Mouse (Mus musculus) MEL (cell line): ENCODE results near the gene Dmpk. TPM values are rescaled to one million over a fixed set of nuclear protein-coding genes. Genes with fewer than 3 reads are reported as not detected.

Experiments used
- DNase-seq: peaks from one replicate; pipeline ENCODE4 v3.0.0; 2011; ENCODE audit warnings: low read depth, low spot score
- H3K27ac ChIP-seq: 2 replicates; pipeline ENCODE4 v1.5.1; 2012; ENCODE audit warnings: low read depth, mild to moderate bottlenecking, control low read depth, low read length, moderate library complexity; ENCODE audit not compliant: control insufficient read depth
- H3K27me3 ChIP-seq, 2 experiments: fragments of 150-350 bp in 1 of 2; sonication (generic) in 1 of 2; 2 replicates each; pipeline ENCODE4 v1.6.1; 2012; ENCODE audit warnings: low read length in 2 of 2, mild to moderate bottlenecking in 2 of 2, improper control_type of control experiment in 1 of 2, moderate library complexity in 1 of 2; ENCODE audit not compliant: insufficient read depth in 2 of 2, control insufficient read depth in 1 of 2
- H3K36me3 ChIP-seq, 2 experiments: 2 replicates each; pipeline ENCODE4 v1.6.1; 2012 to 2014; ENCODE audit warnings: low read length in 2 of 2, improper control_type of control experiment in 1 of 2, inconsistent platforms in 1 of 2, mild to moderate bottlenecking in 1 of 2; ENCODE audit not compliant: insufficient read depth in 2 of 2, control insufficient read depth in 1 of 2
- H3K4me1 ChIP-seq, 2 experiments: fragments of 150-350 bp in 1 of 2; sonication (generic) in 1 of 2; 2 replicates each; pipeline ENCODE4 v1.6.1; 2012; ENCODE audit warnings: low read length in 2 of 2, improper control_type of control experiment in 1 of 2, mild to moderate bottlenecking in 1 of 2; ENCODE audit not compliant: insufficient read depth in 2 of 2, control insufficient read depth in 1 of 2
- H3K4me3 ChIP-seq, 2 experiments: fragments of 150-350 bp in 1 of 2; sonication (generic) in 1 of 2; 2 replicates each; pipeline ENCODE4 v1.5.1; 2012; ENCODE audit warnings: low read depth in 2 of 2, low read length in 2 of 2, mild to moderate bottlenecking in 2 of 2, moderate library complexity in 2 of 2, control low read depth in 1 of 2, improper control_type of control experiment in 1 of 2; ENCODE audit not compliant: control insufficient read depth in 1 of 2, insufficient read depth in 1 of 2
- H3K79me2 ChIP-seq: 2 replicates; pipeline ENCODE4 v1.6.1; 2012; ENCODE audit warnings: mild to moderate bottlenecking, low read length, moderate library complexity; ENCODE audit not compliant: control insufficient read depth, poor library complexity, insufficient read depth
- H3K9ac ChIP-seq: 2 replicates; pipeline ENCODE4 v1.6.1; 2012; ENCODE audit warnings: low read depth, mild to moderate bottlenecking, control low read depth, low read length, moderate library complexity; ENCODE audit not compliant: control insufficient read depth, poor library complexity, severe bottlenecking
- H3K9me3 ChIP-seq: fragments of 150-350 bp; sonication (generic); replicated peaks from 2 replicates; pipeline ENCODE4 v1.6.1; 2012; ENCODE audit warnings: mild to moderate bottlenecking, low read length, improper control_type of control experiment, moderate library complexity; ENCODE audit not compliant: insufficient read depth
- CHD1 ChIP-seq: IDR thresholded peaks from 2 replicates; pipeline ENCODE4 v1.6.1; 2012; ENCODE audit warnings: low read depth, mild to moderate bottlenecking, inconsistent platforms, low read length, improper control_type of control experiment
- CTCF ChIP-seq, 3 experiments: IDR thresholded peaks in 2 of 3; conservative IDR thresholded peaks in 1 of 3; 2 replicates each; pipeline ENCODE4 v1.5.1; 2011 to 2012; ENCODE audit warnings: low read length in 3 of 3, low read depth in 2 of 3, mild to moderate bottlenecking in 2 of 3, improper control_type of control experiment in 1 of 3, inconsistent platforms in 1 of 3, mixed read lengths in 1 of 3, moderate library complexity in 1 of 3; ENCODE audit not compliant: control insufficient read depth in 1 of 3, insufficient read depth in 1 of 3, poor library complexity in 1 of 3, severe bottlenecking in 1 of 3
- ELF1 ChIP-seq: IDR thresholded peaks from 2 replicates; pipeline ENCODE4 v1.6.1; 2014; ENCODE audit warnings: low read depth, mild to moderate bottlenecking, inconsistent platforms, low read length, improper control_type of control experiment, moderate library complexity
- GATA1 ChIP-seq: IDR thresholded peaks from 2 replicates; pipeline ENCODE4 v1.6.1; 2011; ENCODE audit warnings: low read depth, low read length, improper control_type of control experiment
- HCFC1 ChIP-seq: IDR thresholded peaks from 2 replicates; pipeline ENCODE4 v1.6.1; 2012; ENCODE audit warnings: low read depth, mild to moderate bottlenecking, inconsistent platforms, low read length, improper control_type of control experiment, moderate library complexity
- MEF2A ChIP-seq: IDR thresholded peaks from 2 replicates; pipeline ENCODE4 v1.6.1; 2014; ENCODE audit warnings: low read depth, mild to moderate bottlenecking, inconsistent platforms, low read length, improper control_type of control experiment; ENCODE audit not compliant: poor library complexity, insufficient replicate concordance, severe bottlenecking; ENCODE audit errors: extremely low read depth
- MYB ChIP-seq: IDR thresholded peaks from 2 replicates; pipeline ENCODE4 v1.6.1; 2011; ENCODE audit warnings: mild to moderate bottlenecking, low read depth, low read length, improper control_type of control experiment
- MYC ChIP-seq: IDR thresholded peaks from 2 replicates; pipeline ENCODE4 v1.6.1; 2011; ENCODE audit warnings: low read depth, mild to moderate bottlenecking, low read length, improper control_type of control experiment, moderate library complexity
- NELFE ChIP-seq: IDR thresholded peaks from 2 replicates; pipeline ENCODE4 v1.6.1; 2011; ENCODE audit warnings: low read depth, low read length, improper control_type of control experiment
- RCOR1 ChIP-seq: IDR thresholded peaks from 2 replicates; pipeline ENCODE4 v1.6.1; 2012; ENCODE audit warnings: low read depth, mild to moderate bottlenecking, inconsistent platforms, low read length, improper control_type of control experiment
- SIN3A ChIP-seq: IDR thresholded peaks from 2 replicates; pipeline ENCODE4 v1.6.1; 2012; ENCODE audit warnings: low read length, improper control_type of control experiment, inconsistent platforms
- TBP ChIP-seq: IDR thresholded peaks from 2 replicates; pipeline ENCODE4 v1.8.0; 2011; ENCODE audit warnings: low read depth, low read length, improper control_type of control experiment
- TCF12 ChIP-seq: IDR thresholded peaks from 2 replicates; pipeline ENCODE4 v1.6.1; 2014; ENCODE audit warnings: low read depth, mild to moderate bottlenecking, inconsistent platforms, low read length, improper control_type of control experiment, moderate library complexity
- ZNF384 ChIP-seq: IDR thresholded peaks from 2 replicates; pipeline ENCODE4 v1.6.1; 2012; ENCODE audit warnings: low read depth, mild to moderate bottlenecking, inconsistent platforms, low read length, improper control_type of control experiment
- polyA plus RNA-seq, 2 experiments: library from polyadenylated mRNA; stranded (reverse) in 1 of 2; unstranded in 1 of 2; fragments of >175 nt in 1 of 2; fragments of >200 nt in 1 of 2; gene quantifications; 2 replicates each; pipeline versions ENCODE4 v1.2.1 to v1.2.4; 2012; ENCODE audit warnings: low replicate concordance in 2 of 2, low read depth in 1 of 2; ENCODE audit not compliant: insufficient read length in 2 of 2, insufficient read depth in 1 of 2, missing spikeins in 1 of 2
- total RNA-seq: library from RNA; depleted of rRNA; stranded (reverse); fragments of 300-350 nt; gene quantifications from 2 replicates; pipeline ENCODE4 v1.2.3, GENCODE M21; 2012

The Dmpk gene
- total and polyA plus RNA-seq, 3 experiments: 5.4 to 29.3 TPM; not detected in 1

- H3K27me3 ChIP-seq: no peaks in the 10 kb centered on the region
- TF ChIP-seq SIN3A (no peak), MEF2A (no peak), CTCF (IDR thresholded peaks at IDR 0.05 in 2 of 3, conservative IDR thresholded peaks at IDR 0.05 in 1 of 3; ENCODE audit: control insufficient read depth in 1 of 3, insufficient read depth in 1 of 3, low read depth in 2 of 3, low read length in 3 of 3, poor library complexity in 1 of 3, severe bottlenecking in 1 of 3) (no peak), ELF1 (no peak), TBP (no peak)
- DNase-seq: no peak
- H3K4me1 ChIP-seq: peaks cover 4 to 22% of the 10 kb centered on the region in 2 experiments
- H3K4me3 ChIP-seq: no peak overlapping the region
- peaks cover 9% of the 10 kb centered on the region for H3K79me2 ChIP-seq
- H3K36me3 ChIP-seq: peaks cover 0 to 15% of the 10 kb centered on the region in 2 experiments; a peak in 2 of 4 replicates
- no peak overlapping the region for H3K9ac ChIP-seq
- H3K27ac ChIP-seq: no peak overlapping the region
- no peaks in the 10 kb centered on the region for H3K9me3 ChIP-seq
Measured at GRCm38 (mm10) chr7:19080451-19080950, 3.1 kb upstream of the Dmpk start.

- no peak for DNase-seq
- Histone ChIP-seq H3K27me3 (no peaks in the 10 kb centered on the region), H3K9me3 (no peaks in the 10 kb centered on the region), H3K27ac (no peak overlapping the region), H3K9ac (no peak overlapping the region), H3K36me3 (peaks cover 0 to 20% of the 10 kb centered on the region in 2 experiments; a peak in 2 of 4 replicates), H3K4me1 (peaks cover 9 to 24% of the 10 kb centered on the region in 2 experiments), H3K79me2 (no peaks in the 10 kb centered on the region; the same call in 1 of the 2 replicates), H3K4me3 (no peak overlapping the region)
- TF ChIP-seq RCOR1 (no peak), TCF12 (no peak), HCFC1 (no peak), NELFE (no peak), ZNF384 (no peak), GATA1 (no peak)
Measured at GRCm38 (mm10) chr7:19082171-19082570, 1.5 kb upstream of the Dmpk start.

GRCm38 (mm10) chr7:19083096-19083495, 553 bp upstream of the Dmpk start:
- Histone ChIP-seq H3K79me2 (no peaks in the 10 kb centered on the region; the same call in 1 of the 2 replicates), H3K27me3 (no peaks in the 10 kb centered on the region), H3K9me3 (no peaks in the 10 kb centered on the region), H3K4me1 (peaks cover 5 to 16% of the 10 kb centered on the region in 2 experiments), H3K36me3 (peaks cover 0 to 13% of the 10 kb centered on the region in 2 experiments; a peak in 2 of 4 replicates), H3K4me3 (no peak overlapping the region), H3K9ac (no peak overlapping the region), H3K27ac (no peak overlapping the region)
- DNase-seq: no peak
- no peak for TF ChIP-seq MYB
- TF ChIP-seq CTCF (IDR thresholded peaks at IDR 0.05 in 2 of 3, conservative IDR thresholded peaks at IDR 0.05 in 1 of 3; ENCODE audit: control insufficient read depth in 1 of 3, insufficient read depth in 1 of 3, low read depth in 2 of 3, low read length in 3 of 3, poor library complexity in 1 of 3, severe bottlenecking in 1 of 3): no peak
- no peak for TF ChIP-seq CHD1
- TF ChIP-seq MYC: no peak
